Mouse (Mus musculus) adrenal gland, postnatal 25 days (tissue): ENCODE measurements around the gene Them5. TPM values are rescaled to one million over a fixed set of nuclear protein-coding genes. Genes with fewer than 3 reads are reported as not detected.

Experiments
- DNase-seq: peaks from one replicate; pipeline ENCODE4 v3.0.0; 2021; ENCODE audit warnings: mixed read lengths
- total RNA-seq: library from RNA; stranded (reverse); gene quantifications from 2 replicates; pipeline ENCODE4 v1.2.3, GENCODE M21; 2021

The Them5 gene
- total RNA-seq, 1 experiment from 2014 or later, result not detected

DNA sequence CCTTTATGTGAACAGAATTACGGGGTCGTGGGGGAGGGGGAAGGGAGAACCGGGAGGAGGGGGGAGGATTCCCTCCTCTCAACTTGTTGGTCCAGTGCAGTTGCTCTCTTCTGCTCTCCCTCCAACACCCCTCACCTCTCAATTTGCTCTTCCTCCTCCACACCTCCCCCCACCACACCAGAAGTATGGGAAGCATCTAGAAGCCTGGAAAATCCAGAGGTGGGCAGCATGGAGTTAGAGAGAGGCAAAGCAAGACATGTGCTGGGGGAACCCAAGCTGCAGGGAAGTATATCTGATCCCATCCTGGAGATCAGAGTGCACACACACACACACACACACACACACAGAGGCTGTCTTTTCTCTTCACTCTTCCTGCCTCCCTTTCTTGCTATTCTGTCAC is 30.1 kb downstream of the Them5 start:
- no peak for DNase-seq

DNA sequence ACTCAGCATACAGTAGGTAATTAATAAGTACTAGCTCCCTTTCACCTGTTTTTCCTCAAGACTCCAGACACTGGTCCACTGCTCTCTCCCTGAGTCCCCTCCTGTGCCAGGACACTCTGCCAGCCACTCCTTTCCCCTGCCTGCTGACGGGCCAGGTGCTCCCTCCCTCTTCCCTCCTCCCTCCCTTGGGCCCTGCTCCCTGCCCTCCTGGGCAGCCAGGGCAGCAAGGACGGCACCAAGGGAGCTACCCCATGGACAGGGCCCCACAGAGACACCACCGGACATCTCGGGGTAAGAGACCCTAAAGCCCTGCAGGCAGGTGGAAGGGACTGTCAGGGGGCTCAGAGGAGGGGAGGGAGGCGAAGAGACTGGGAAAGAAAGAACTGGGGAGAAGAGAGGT is 30.7 kb downstream of the Them5 start, which contains the start of gene Rorc:
Gene Rorc, plus strand, starts transcription at position 154 of the 400 bp plus-strand sequence.
- DNase-seq, result peak; percentile 62

DNA sequence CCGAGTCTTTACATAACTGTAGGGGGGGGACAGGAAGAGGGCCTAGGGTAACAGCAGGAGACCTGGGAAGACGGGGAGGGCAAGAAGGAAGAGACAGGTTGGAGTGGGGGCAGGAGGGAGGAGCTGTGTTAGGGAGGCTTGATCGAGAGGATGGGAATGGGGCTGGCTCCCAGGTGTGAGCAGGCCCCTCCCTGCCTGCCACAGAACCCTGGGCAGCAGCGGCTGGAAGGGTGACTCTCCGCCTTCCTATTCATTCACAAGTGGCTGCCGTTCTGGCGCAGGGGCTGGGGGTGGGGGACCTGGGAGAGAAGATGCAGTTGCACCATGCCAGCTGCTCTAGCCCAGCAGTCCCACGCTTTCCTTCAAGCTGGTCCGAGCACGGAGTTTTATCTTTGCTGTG is 31.2 kb downstream of the Them5 start:
- no peak for DNase-seq

DNA sequence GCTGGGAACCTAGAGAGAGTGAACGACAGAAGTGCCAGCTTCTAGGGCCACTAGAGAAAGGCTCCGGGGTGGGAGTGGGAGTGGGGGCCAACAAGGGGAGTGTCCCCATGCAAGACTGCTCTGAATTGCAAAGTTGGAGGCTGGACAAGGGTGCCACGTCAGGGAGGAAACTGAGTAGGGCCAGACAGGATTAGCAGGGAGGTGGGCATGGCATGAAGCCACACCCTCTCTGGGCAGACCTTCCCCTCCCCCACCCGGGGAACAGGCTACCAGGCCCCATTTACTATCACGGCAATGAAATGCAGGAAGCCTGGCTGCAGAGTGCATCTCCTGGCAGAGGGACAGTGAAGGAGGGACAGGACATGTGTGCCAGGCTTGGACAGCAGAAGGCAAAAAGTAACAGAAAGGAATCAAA is 31.7 kb downstream of the Them5 start:
- DNase-seq, result peak; percentile 59

DNA sequence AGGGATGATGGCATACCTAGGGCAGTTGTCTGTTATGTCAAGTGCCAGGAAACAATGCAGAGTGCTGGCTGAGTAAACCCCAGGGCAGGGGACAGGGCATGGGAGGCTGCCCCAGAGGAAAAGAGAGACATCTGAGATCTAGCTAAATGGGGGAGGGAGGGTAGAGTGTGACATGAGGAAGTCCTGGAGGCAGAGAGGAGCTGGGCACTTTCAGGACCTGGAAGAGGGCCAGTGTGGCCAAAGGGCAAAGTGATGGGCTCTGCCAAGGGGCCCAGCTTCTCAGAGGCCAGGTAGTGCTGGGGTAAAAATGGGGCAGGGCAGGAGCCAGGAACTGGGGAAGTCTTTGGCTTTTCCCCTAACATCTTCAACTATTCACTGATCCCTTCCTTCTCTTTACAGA is 32.7 kb downstream of the Them5 start:
- no peak for DNase-seq

DNA sequence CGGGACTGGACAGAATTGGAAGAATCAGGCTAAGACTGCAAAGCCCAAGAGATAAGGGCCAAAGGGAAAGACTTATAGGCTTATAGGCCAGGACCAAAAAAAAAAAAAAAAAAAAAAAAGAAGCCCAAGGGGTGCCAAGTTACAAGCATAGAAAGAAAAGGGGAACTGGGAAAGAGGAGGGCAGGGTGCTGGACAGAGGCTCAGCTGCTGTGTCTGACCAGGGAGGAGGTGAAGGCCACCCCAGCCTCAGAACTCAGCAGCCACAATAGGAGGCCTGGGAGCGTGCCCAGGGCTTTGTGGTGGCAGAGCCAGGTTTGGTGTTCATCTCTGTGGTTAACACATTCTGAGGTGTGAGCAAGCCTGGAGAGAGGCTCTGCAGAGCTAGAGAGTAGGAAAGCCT is 33.2 kb downstream of the Them5 start:
- DNase-seq, result no peak

DNA sequence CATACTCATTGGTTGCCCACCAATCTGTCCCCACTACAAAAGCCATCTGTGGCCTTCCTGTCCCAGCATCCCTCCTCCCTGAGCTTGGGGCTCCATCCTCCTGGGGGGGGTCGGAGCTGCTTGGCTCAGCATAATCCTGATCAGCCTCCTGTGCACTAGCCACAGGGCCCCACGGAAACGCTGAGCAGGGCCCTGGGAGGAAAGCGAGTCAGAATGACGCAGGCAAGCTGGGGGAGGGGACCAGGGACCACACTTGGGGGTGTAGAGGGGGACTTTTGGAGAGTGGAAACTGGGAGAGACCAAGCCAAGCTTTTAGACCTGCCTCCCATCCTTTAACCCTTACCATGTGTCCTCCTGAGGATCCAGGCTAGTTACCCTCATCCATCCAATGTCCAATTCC is 34.0 kb downstream of the Them5 start:
- no peak for DNase-seq

DNA sequence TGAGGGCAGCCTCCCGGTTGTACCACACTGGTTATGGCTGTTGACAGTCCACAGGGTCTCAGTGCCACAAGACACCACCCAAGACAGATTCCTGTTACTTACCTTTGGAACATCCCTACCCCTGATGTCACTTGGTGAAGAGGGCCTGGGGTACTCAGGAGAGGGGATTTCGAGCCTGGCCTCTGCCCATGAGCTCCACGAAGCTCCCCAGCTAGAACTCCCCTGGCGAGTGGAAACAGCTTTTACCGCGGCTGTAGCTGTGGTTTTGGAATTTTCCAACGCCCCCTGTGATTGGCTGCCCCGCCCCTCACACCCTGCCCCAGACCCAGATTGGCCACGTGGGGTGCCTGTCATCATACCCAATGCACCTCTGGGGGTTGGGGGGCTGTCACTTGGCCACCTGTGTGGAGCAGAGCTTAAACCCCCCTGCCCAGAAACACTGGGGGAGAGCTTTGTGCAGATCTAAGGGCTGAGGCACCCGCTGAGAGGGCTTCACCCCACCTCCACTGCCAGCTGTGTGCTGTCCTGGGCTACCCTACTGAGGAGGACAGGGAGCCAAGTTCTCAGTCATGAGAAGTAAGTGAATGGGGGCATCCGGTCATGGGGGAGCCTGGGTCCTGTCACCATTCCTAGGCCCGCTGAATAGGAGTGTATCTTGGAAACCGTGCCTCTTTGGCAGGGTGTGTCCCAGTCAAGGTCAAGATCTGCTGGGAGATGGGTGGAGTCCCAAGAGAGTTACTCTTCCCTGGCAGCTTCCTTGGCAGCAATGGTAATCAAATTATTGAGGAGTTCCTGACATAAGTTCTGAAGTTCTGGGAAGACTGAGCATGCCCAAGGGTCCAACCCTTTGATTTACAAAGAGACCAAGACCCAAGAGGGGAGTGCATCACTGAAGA is 35.4 kb downstream of the Them5 start:
- DNase-seq, result no peak

DNA sequence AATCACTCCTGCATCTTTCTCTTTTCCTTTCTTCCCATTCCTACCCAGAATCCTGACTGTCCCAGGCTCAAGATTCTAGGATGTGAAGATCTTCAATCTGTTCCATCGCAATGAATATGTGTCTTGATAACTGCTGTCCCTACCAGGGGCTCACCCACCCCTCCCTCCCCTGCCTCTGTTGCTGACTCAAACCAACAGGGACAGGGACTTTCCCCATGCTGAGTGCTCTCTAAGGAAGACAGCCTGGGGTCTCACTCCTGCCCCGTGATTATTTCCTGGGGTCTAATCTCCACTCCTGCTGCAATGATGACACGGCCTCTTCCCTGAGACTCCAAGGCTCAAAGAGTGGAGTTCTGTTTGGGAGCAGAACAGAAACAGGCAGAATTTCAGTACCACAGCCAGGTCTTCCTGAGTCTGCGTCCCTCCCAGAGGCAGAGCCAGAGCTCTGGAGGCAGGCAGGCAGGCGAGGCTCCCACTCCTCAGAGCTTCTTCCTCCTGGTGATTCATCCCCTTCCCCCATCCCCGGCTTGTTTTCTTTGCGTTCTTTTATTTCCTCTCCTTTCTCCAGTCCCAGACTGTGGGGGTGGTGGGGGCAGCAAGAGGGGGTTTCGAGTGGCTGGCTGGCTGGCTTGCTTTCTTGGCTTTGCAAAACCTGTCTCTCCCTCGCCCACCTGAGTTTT is 38.1 kb downstream of the Them5 start:
- no peak for DNase-seq

DNA sequence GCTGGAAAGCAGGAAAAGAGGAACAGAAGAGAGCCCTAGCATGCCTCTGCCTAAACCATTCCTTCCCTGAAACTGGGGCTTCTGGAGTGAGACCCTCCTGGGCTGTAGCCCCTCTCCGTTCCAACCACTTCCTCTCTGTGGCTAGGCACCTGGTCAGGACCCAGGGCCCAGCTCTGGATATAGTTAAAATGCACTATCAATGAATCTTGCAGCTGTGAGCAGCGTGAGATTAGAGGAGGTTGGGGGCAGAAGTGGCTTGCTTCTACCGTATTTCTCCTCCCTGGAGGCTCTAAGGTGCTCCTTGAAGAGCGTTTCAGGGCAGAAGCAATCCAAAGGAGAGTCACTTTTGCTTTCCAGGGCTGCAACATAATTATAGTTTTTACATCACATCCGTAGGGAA is 40.4 kb downstream of the Them5 start:
- DNase-seq, result no peak

DNA sequence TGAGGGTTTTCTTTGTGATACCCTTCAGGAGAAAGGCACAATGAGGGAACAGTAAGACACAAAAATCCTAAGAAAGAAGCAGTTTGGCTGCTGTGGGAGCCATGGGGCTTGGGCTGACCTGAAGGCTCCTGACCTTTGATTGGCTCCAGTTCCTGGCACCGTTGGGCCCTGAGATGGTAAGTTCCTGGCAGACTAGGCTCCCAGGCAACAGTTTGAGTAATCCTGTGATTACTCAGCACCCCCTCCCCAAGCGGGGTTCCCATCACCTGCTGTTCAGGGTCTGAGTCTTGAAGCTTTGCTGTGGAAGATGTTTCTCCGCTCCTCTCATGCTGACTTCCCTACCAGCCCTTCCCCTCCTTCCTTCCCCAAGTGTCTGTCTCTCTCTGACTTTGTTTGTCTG is 41.6 kb downstream of the Them5 start:
- DNase-seq, result peak; percentile 28

DNA sequence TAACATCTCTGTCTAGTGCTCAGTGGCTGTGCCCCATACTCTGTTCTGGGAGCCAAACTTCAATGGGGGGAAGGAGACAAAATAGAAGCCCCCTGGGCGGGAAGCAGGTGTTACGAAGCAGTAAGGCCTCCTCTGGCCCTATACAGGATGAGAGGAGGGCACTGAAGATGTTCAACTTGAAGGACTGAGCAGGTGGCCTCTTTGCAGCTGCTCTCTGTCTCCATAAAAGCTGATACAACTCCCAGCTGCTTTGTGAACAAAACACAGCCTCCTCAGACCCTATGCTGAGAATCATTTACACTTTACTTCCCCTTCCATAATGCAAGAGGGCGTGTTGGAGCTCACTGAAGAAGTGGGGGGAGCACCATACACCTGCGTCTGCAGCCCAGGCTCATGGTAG is 44.8 kb downstream of the Them5 start:
- no peak for DNase-seq

DNA sequence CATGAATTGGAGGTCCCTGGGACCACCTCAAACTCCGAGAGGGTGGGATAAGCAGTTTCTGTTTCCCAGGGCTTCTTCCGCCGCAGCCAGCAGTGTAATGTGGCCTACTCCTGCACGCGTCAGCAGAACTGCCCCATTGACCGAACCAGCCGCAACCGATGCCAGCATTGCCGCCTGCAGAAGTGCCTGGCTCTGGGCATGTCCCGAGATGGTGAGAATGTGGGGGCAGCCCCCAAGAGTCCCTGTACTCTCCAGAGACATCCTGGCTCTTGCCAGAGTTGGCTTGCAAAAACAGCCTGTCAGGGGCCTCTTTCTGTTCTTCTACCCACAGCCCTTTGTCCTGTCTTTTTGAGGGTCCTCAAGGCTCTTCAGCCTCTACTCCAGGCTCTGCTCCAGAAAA is 45.5 kb downstream of the Them5 start:
- no peak for DNase-seq

DNA sequence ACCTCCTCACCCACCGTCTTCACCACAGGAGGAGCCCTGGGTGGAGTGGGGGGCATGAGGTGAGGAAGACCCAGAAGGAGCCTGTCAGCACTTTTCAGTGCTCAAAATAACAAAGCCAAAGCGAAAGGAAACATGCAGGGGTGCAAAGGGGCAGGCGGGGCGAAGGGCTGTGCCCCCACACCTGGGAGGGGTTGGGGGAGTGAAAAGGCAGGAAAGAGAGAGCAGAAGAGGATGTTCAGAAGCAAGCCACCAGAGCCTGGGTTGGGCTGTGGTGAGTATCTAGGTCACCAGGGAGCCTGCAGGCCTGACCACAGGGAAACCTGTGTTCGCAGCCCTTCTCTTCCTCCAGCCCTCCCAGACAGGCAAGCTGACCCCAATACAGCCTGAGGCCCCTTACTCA is 46.1 kb downstream of the Them5 start:
- no peak for DNase-seq

DNA sequence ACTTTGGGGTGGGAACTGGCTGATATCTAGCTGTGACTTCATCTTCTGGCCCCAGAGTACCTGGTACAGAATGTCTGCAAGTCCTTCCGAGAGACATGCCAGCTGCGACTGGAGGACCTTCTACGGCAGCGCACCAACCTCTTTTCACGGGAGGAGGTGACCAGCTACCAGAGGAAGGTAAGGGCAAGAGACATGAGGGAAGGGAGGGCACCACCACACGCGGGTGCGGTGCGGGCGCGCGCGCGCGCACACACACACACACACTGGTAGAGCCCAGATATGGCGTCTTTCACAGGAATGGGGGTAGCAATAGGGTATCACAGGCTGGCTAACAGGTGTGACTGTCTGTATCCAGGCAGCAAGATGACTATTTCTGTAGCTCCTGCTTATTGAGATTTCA is 47.5 kb downstream of the Them5 start:
- DNase-seq, result no peak

DNA sequence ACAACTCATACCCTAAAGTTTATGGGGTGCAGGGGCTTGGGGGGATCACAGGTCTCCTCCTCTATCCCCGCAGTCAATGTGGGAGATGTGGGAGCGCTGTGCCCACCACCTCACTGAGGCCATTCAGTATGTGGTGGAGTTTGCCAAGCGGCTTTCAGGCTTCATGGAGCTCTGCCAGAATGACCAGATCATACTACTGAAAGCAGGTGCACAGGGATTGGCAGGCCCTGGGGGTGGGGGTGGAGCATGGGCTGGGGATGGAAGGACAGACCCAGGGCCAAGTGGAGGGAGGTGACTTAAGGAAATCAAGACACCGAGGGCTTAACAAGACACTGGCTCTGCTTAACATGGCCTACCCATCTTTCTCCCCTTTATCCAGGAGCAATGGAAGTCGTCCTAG is 49.1 kb downstream of the Them5 start:
- DNase-seq, result no peak

DNA sequence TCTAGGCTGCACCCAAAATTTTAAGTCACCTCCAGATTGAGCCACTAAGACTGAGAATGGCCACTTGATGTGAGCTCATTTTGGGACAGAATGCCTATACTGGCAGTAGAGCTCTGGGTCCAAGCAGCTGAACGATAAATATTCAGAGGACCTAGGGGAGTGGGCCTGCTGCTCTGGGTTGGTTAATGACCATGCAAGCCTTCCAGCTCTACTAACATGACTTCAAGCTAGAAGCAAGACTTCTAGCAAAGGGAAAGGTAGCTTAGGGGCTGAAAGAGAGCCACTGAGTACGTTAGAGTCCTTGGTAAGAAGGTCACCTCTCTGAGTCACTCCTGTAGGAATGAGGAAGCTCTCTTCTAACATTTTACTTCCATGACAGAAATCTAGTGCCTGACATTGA is 50.2 kb downstream of the Them5 start:
- no peak for DNase-seq

DNA sequence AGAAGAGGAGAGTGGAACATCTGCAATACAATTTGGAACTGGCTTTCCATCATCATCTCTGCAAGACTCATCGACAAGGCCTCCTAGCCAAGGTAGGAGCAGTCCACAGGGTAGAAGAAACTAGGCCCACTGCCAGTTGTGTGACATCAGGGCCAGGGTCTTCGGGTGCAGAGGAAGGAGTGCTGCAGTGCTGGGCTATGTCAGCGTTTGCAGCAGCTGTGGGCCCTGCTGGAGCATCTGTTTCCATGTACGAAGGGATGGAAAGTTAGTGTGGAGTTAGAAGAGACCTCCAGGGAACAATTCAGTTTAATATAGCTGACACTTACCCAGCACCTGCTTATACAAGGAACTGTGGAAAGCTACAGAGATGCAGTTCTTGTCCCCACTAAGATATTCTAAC is 51.1 kb downstream of the Them5 start:
- no peak for DNase-seq

DNA sequence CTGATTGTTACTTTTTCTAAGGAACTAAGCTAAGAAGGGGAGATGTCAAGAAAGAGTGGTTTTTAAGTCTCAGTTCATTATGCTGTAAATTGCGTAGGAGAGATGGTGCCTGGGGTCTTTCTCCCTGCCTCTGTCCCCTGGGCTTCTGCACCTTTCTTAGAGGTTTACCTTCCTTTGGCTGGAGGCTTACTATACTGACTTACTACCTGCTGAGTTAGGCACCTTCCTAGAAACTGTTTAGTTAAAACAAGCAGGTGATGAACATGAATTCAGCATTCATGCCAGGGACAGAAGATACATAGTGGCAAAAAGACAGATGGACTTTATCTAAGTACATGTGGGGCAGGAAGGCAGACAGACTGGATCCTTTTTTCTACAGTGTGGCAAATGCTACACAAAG is 54.4 kb downstream of the Them5 start:
- DNase-seq, result no peak

DNA sequence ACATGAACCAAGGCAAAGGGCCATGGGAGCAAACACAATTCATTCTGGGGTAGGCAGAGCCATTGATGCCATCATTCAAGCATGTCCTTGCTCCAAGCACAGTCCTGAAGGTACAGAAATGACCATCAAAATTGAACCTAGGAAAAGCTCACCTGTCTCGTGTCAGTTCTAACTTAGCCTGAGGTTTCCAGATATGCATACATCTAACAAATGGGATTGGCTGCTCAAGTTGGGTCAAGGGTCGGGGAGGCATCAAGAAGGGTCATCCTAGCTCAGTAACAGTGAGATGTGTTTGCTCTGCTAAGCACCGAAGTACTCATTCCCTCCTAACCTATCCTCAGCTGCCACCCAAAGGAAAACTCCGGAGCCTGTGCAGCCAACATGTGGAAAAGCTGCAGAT is 55.0 kb downstream of the Them5 start:
- DNase-seq, result no peak
